Mouse (Mus musculus): ENCODE results near the gene Glud1.
"Not testable (repeated sequence)": the region's sequence is repeated elsewhere in the genome, so short reads cannot be mapped to it uniquely, and the experiment has no call there.

DNA sequence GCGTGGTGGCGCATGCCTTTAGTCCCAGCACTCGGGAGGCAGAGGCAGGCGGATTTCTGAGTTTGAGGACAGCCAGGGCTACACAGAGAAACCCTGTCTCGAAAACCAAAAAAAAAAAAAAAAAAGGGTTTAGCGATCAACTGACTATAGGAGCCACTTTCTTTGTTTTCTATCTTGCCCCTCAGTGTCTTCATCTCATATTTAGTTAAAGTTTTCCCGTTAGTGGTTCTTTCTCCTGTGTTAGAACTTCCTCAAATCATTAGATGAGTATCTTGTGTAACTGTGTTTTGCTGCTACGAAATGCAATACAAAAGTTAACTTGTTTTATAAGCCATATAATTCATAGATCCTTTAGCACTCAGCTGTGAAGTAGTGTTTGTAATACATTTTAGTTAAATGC is 3.9 kb downstream of the Glud1 start:
- TF ChIP-seq POLR2A, CTCF (IDR thresholded peaks at IDR 0.05; ENCODE audit: extremely low read depth, insufficient read depth, low read length): not testable (repeated sequence)
